Mouse (Mus musculus) cerebellum, postnatal 14 days (tissue): ENCODE results near the gene Slc25a26.

Source experiments
- DNase-seq, 2 experiments: peaks; one replicate each; pipeline ENCODE4 v3.0.0; 2021; ENCODE audit warnings: mixed read lengths in 2 of 2

Gene Slc25a26

DNA sequence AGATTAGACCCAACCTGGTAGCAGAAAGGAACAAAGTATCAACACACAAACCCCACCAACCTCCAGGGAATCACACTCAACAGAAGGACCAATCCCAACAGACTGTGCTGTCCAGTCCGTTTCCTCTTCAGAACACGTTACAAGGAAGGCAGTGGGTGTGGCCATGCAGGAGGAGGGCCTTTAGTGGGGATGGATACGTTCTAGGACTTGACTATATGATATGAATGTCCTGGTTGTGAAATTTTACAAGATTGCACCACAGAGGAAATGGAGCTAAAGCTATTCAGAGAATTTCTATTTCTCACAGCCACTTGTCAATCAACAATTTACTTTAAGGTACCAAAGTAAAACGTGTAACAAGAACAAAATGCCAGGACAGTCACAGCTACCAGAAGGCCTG, 145.6 kb downstream of the Slc25a26 start:
- DNase-seq = no peak

DNA sequence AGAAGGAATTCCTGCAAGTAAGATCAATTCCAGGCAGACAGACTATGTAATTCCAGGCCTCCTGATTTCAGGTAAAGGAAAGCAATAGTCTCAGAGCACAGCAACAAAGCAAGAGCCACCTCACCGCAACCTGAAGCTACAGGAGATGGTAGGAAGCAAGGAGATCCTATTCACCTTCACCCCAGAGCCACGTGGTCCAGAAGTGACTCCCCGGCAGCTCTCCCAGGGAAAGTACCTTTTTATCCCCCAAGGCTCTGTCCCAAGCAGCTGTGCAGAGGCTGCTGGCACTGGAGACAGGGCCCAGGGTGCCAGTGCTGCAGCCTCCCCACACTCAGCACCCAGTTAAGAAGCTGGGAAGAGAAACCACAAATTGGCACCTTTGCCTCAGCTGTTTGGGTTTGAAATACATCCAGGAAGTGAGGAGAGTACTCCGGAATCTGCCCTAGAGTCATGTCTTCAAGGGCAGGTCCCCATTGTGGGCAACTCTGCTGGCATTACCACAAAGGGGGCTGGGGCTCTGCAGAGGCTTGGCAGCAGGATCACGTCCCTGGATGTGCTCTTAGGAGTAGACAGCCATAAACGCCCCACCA, 146.2 kb downstream of the Slc25a26 start:
- no peak for DNase-seq

DNA sequence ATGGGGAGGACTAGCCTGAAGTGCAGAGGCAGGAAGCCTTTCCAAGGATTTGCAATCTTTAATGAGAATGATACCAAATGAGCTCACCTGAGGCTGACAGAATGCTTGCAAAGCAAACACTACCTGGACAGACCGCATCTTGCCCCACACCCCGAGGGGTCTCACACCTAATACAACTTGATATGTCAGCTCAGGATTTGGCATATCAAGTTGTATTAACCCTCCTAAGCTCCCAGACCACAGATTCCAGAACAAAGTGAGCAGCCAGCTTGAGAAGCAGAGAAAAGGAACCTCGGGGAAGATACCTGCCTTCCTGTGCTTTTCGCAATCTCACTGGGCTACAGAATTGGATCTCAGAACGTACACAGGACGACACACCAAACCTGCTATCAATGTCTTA, 146.8 kb downstream of the Slc25a26 start:
- no peak for DNase-seq

DNA sequence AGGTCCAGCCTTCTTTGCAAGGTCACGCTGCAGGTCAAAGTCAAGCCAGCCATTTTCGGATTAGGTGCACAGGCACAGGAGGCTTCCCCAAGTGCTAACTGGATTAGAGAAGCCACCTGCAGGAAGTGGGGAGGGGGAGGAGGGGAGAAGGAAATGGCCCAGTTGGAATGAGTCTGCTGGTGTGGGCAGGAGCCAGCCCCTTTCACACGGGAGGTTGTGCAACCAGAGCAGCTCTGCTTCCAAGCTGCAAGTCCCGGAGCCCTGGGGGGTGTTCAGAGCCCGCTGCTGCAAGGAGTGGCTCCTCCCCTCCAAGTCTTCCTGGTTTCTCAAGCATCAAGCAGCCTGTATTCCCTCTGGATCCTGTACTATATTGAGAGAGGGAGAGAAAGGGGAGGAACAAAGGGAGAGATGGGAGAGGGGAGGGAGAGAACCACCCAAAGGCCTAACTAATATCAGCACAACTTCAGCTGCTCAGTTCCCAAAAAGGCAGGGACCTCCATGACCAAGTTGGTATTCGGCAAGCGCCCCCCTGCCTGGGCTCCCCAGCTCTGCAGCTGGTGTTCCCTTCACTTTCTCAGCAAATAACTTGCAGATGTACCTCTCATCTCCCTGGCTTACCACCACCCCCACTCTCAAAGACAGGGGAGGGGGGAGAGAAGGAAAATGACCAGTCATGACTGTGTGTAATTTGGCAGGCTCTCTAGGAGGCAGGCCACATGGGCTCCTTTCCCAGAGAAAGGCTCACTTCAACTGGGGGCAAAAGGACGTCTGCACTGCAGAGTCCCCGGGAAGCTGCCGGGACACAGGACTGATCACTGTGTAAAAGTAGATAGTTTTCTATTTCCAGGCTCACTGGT, 147.7 kb downstream of the Slc25a26 start:
- DNase-seq = peak; percentile 45

DNA sequence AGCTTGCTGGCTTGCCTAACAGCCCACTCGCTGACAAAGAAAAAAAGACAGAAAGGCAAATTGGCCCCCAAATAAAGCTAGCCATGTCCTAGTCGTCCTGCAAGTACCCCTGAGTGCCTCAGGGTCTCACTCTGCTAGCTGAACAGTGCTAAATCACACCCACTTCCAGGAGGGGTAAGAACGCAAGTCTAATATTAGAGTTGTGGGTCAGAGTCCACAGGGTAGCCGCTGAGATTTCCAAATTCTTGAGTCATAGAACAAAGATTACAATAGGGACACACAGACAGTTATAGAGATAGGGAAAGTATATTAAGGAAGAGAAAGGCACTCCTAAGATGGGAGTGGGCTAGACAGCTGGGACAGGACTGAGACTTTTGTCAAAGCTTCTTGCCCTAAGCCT, 148.4 kb downstream of the Slc25a26 start:
- no peak for DNase-seq

DNA sequence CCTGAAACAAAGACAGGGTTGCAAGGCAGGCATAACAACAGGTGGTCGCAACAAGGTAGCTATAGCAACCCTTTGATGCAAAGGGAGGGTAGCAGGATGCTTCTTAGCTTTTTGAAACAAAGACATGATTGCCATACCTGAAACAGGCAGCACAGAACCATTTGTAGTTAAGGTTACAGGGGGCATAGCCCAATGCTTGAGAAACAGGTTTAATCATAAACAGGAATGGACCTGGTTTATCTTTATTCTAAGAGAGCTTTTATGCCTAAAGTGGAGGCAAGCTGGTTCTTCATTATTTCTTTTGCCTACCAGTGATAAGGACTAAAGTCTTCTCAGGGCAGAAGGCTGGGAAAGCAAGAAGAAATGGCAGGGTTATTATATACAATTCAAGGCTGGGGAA, 149.5 kb downstream of the Slc25a26 start:
- no peak for DNase-seq

DNA sequence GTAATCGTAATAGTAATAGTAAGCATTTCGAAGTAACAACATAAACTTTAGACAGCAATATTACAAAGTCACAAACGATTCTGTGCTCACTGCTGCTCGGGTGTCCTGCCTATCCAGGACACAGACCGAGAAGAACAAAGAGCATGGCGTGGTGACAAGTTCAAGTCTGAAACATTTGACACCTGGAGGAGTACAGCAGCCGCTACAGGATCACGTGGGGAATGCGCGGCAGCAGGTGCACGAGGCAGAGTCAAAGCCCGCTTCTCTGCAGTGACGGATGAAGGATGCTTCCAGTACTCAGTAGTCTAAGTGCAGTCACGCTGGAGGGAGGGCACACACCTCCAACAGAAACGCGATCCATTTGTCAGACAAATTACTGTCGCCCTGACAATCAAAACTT, 151.4 kb downstream of the Slc25a26 start:
- no peak for DNase-seq

DNA sequence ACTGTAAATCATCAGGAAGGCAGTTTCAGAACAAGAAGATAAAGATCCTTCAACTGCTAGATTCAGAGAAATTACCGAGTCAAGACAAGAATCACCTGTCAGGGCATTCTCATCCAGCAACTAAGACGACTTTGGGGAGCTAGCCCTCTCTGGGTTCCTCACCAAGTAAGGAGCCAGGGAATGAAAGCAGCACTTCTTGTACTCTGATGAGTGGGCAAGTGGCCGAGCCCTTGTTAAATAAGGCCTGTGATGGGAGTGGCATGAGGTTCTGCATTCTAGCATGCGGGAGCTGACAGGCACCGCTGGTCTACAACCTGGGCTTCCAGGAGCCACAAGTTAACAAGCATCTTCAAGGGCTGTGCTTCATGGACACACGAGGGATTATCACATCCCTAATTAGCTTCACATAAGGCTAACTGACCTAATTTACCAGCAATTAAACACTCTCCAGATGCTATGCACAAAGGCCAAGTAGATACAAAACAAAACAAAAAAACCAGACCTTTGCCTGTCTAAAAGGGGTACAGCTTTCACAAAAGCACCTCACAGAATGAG, 152.6 kb downstream of the Slc25a26 start:
- no peak for DNase-seq

DNA sequence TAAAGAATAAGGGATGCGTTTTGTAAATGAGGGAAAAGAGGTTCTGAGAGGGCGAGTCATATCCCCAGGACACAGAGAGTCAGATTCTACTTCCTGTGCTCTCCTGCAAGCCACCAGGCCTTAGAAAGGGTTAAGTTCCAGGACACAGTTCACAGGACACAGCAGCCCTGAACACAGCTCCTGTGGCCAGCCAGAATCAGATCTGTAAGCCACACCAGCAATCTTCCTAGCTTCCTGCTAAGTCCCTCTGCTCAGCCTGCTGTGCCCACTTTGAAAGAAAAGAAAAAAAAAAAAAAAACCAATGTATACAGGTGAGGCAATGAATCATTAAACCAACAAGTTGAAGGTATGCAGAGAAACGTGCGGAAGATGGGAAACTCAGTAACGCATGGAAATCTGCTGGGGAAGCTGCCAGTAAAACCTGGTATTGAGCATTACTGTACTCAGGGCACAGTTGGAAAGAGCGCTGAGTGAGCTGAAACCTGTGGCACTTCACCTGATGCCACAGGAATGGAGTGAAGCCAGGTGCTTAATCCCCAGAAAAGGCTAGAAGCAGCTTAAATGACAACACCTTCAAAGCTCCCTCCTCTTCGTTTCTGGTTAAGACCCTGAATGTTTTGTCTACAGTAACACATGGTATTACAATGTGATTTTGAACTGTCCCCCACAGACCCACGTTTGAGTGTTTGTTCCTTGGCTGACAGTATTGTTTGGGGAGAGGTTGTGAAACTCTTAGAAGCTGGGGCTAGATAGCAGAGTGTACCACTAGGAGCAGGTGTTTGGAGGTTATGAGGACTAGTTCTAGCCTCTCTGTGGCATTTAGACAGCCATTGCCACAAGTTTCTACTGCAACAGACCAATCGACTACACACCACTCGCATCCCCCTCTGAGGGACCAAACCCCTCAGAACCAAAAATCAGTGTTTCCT, 153.5 kb downstream of the Slc25a26 start:
- no peak for DNase-seq
